Mouse (Mus musculus): ENCODE results near the gene Tbrg1. TPM values are rescaled to one million over a fixed set of nuclear protein-coding genes. Genes with fewer than 3 reads are reported as not detected.
A peak's percentile ranks its signal among the peaks of the same experiment; 100 is the strongest.

The Tbrg1 gene
- total RNA-seq, 2 experiments from 2014 or later, result 38.8 to 41.3 TPM

GRCm38 (mm10) chr9:37636335-37636734, 20.8 kb downstream of the Tbrg1 start:
- intact Hi-C loops (cut with DNase I), result loop anchor here (5.0 kb wide), 2 partner anchors 174 to 204 kb away; partner anchors contain the start of gene Robo3
- peak; percentile 57 to 61 for DNase-seq

- intact Hi-C loops (cut with DNase I), result no loop called here
- DNase-seq, result no peak
These were observed 22.8 kb downstream of the Tbrg1 start for GRCm38 (mm10) chr9:37634269-37634668.

GRCm38 (mm10) chr9:37632305-37632704, 24.8 kb downstream of the Tbrg1 start:
- no peak for DNase-seq
- intact Hi-C loops (cut with DNase I), result no loop called here

- intact Hi-C loops (cut with DNase I), result no loop called here
- no peak for DNase-seq
These were observed 27.2 kb downstream of the Tbrg1 start for GRCm38 (mm10) chr9:37629941-37630340.

GRCm38 (mm10) chr9:37628581-37628980, 28.5 kb downstream of the Tbrg1 start:
- intact Hi-C loops (cut with DNase I), result no loop called here
- no peak for DNase-seq

- no peak for DNase-seq
- intact Hi-C loops (cut with DNase I), result no loop called here
These were observed 29.8 kb downstream of the Tbrg1 start for GRCm38 (mm10) chr9:37627263-37627662.

GRCm38 (mm10) chr9:37626103-37626567, 31.0 kb downstream of the Tbrg1 start:
- intact Hi-C loops (cut with DNase I), result no loop called here
- DNase-seq, result peak in 1 of 2 experiments; percentile 30

GRCm38 (mm10) chr9:37625641-37626040, 31.5 kb downstream of the Tbrg1 start:
- intact Hi-C loops (cut with DNase I), result no loop called here
- DNase-seq, result peak; percentile 3 to 19

GRCm38 (mm10) chr9:37625129-37625528, 32.0 kb downstream of the Tbrg1 start:
- DNase-seq, result no peak
- intact Hi-C loops (cut with DNase I), result no loop called here

- DNase-seq, result no peak
- intact Hi-C loops (cut with DNase I), result no loop called here
These were observed 32.6 kb downstream of the Tbrg1 start for GRCm38 (mm10) chr9:37624502-37624901.

GRCm38 (mm10) chr9:37623981-37624380, 33.1 kb downstream of the Tbrg1 start:
- intact Hi-C loops (cut with DNase I), result no loop called here
- no peak for DNase-seq

GRCm38 (mm10) chr9:37621290-37621689, 35.8 kb downstream of the Tbrg1 start:
- intact Hi-C loops (cut with DNase I), result no loop called here
- no peak for DNase-seq

- DNase-seq, result peak in 1 of 2 experiments; percentile 56
- intact Hi-C loops (cut with DNase I), result loop anchor here (1.0 to 2.0 kb wide), 2 partner anchors 154 to 186 kb away; no protein-coding TSS in a partner anchor
These were observed 40.3 kb downstream of the Tbrg1 start for GRCm38 (mm10) chr9:37616770-37617169.

GRCm38 (mm10) chr9:37615220-37615619, 41.9 kb downstream of the Tbrg1 start:
- no peak for DNase-seq
- intact Hi-C loops (cut with DNase I), result no loop called here

GRCm38 (mm10) chr9:37614316-37614715, 42.8 kb downstream of the Tbrg1 start:
- no peak for DNase-seq

GRCm38 (mm10) chr9:37613911-37614280, 43.2 kb downstream of the Tbrg1 start:
- intact Hi-C loops (cut with DNase I), result loop anchor here (2.0 to 5.0 kb wide), 3 partner anchors 47 to 87 kb away; partner anchors contain the start of gene Nrgn
- DNase-seq, result no peak

More at GRCm38 (mm10) chr9:37614316-37614715, 42.8 kb downstream of the Tbrg1 start:
- intact Hi-C loops (cut with DNase I), result loop anchor here (5.0 kb wide), 2 partner anchors 47 to 62 kb away; partner anchors contain the start of gene Nrgn

- intact Hi-C loops (cut with DNase I), result loop anchor here (2.0 to 5.0 kb wide), 3 partner anchors 46 to 87 kb away; partner anchors contain the start of gene Nrgn
- DNase-seq, result peak; percentile 89
These were observed 43.8 kb downstream of the Tbrg1 start, which contains the start of gene Spa17 for GRCm38 (mm10) chr9:37613182-37613910. Gene Spa17 (minus strand): TSS chr9:37613722.

GRCm38 (mm10) chr9:37609558-37609957, 47.6 kb downstream of the Tbrg1 start:
- intact Hi-C loops (cut with DNase I), result no loop called here
- DNase-seq, result no peak

- no peak for DNase-seq
These were observed 52.0 kb downstream of the Tbrg1 start for GRCm38 (mm10) chr9:37605089-37605488.

GRCm38 (mm10) chr9:37600538-37601205, 56.4 kb downstream of the Tbrg1 start:
- intact Hi-C loops (cut with DNase I), result no loop called here
- no peak for DNase-seq

More at GRCm38 (mm10) chr9:37605089-37605488, 52.0 kb downstream of the Tbrg1 start:
- intact Hi-C loops (cut with DNase I), result no loop called here
